Mouse (Mus musculus) erythroblast, embryonic 14.5 days (primary cell): ENCODE measurements around the gene Pklr.

Experiments used
- GATA1 ChIP-seq: IDR thresholded peaks from 2 replicates; pipeline ENCODE4 v1.6.1; 2012; ENCODE audit warnings: low read length, inconsistent platforms, mixed read lengths
- TAL1 ChIP-seq: IDR thresholded peaks from 3 replicates; pipeline ENCODE4 v1.6.1; 2012; ENCODE audit warnings: low read length, inconsistent platforms, mixed read lengths

DNA sequence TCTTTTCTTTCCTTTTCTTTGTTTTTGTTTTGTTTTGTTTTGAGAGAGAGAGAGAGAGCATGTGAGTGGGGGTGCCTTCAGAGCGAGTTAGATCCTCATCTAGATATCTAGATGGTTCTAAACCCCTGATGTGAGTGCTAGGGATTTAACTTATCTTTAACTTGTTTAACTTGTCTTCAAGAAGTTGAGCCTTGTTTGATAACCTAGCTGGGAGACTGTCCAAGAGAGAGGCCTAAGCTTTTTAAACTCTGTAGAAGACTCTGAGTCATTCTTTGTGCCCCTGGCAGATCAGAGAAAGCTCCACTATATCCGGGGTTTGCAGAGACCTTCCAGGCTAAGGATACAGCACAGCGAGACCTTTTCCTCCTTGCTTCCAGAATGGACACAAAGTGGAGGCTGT, 28.4 kb upstream of the Pklr start:
- no peak for TF ChIP-seq GATA1
- TF ChIP-seq TAL1, result no peak
